Mouse (Mus musculus): ENCODE results near the gene Syp. TPM values are rescaled to one million over a fixed set of nuclear protein-coding genes. Genes with fewer than 3 reads are reported as not detected.

The Syp gene
- total RNA-seq, 2 experiments from 2014 or later, result 77.4 to 93.2 TPM

Other genes starting within 250 kb of the Syp start
- under 1 TPM; 0.20 to 0.40 TPM for gene Foxp3, start 64.8 kb upstream of the Syp start, total RNA-seq (2021)
- 1 to 10 TPM; 6.0 to 6.7 TPM for gene Ppp1r3f, start 64.2 kb upstream of the Syp start, total RNA-seq (2021)
- 10 to 100 TPM; 18.2 to 27.0 TPM for gene Ccdc22, start 33.0 kb upstream of the Syp start, total RNA-seq (2021)
- gene Cacna1f, start 31.4 kb upstream of the Syp start, total RNA-seq (2021), result under 1 TPM in 1 of 2 experiments, not detected in 1; 0.06 TPM
- gene Prickle3, start 18.8 kb downstream of the Syp start, total RNA-seq (2021), result 10 to 100 TPM; 16.4 to 18.7 TPM
- 100 to 1,000 TPM in 1 of 2 experiments, 10 to 100 TPM in 1; 87.4 to 102 TPM for gene Plp2, start 32.9 kb downstream of the Syp start, total RNA-seq (2021)
- gene Magix, start 42.8 kb downstream of the Syp start, total RNA-seq (2021), result 1 to 10 TPM in 1 of 2 experiments, under 1 TPM in 1; 0.42 to 1.4 TPM
- gene Gpkow, start 58.7 kb downstream of the Syp start, total RNA-seq (2021), result 10 to 100 TPM; 47.7 to 48.2 TPM
- gene Wdr45, start 75.9 kb downstream of the Syp start, total RNA-seq (2021), result 10 to 100 TPM; 68.0 to 75.4 TPM
- gene Gm45208, start 83.8 kb downstream of the Syp start, total RNA-seq (2021), result 1 to 10 TPM in 1 of 2 experiments, not detected in 1; 1.4 TPM
- 10 to 100 TPM; 15.5 to 16.0 TPM for gene Praf2, start 90.0 kb downstream of the Syp start, total RNA-seq (2021)
- 10 to 100 TPM in 1 of 2 experiments, 1 to 10 TPM in 1; 9.0 to 10.8 TPM for gene Ccdc120, start 112.4 kb downstream of the Syp start, total RNA-seq (2021)
- 10 to 100 TPM; 39.9 to 41.0 TPM for gene Tfe3, start 124.1 kb downstream of the Syp start, total RNA-seq (2021)
- gene Gripap1, start 151.3 kb downstream of the Syp start, total RNA-seq (2021), result 10 to 100 TPM; 52.0 to 64.8 TPM
- 1 to 10 TPM; 2.2 to 3.6 TPM for gene Kcnd1, start 183.8 kb downstream of the Syp start, total RNA-seq (2021)
- gene Otud5, start 202.9 kb downstream of the Syp start, total RNA-seq (2021), result 10 to 100 TPM; 73.4 to 86.3 TPM
- gene Pim2, start 239.8 kb downstream of the Syp start, total RNA-seq (2021), result 1 to 10 TPM; 8.1 to 9.5 TPM
- gene Slc35a2, start 245.6 kb downstream of the Syp start, total RNA-seq (2021), result 10 to 100 TPM; 38.7 to 42.9 TPM